Mouse (Mus musculus): ENCODE measurements at regions not wholly inside any gene's neighbourhood (a gene's known extent, or its start where the extent isn't known, plus 50 kb on each side); places are given as distances from the start of the nearest gene placed in this dataset.
"Not testable (repeated sequence)": the region's sequence is repeated elsewhere in the genome, so short reads cannot be mapped to it uniquely, and the experiment has no call there.

DNA sequence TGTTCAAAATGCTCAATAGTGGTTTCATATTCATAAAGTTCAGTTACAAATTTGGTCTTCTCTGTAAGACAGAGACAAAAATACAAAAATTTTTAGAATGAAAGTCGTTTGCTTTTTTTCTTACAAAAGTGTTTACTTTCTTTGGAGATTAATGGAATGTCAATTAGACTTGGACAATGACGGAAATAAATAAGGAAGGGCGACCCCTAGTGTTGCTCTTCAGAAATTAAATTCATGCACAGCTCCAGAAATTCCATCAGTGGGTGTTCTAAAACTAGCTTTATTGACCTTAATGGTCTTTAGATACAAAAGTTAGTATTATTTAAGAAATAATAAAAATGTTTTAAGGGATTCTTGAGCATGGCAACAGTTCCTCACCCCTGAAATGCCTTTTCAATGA is 141.8 kb upstream of the Lama2 start:
- intact Hi-C loops (cut with DNase I): loop anchor here (2.0 to 10.0 kb wide), 4 partner anchors 434 to 1083 kb away; no protein-coding TSS in a partner anchor
- peak in 1 of 2 experiments; percentile 8 for DNase-seq

DNA sequence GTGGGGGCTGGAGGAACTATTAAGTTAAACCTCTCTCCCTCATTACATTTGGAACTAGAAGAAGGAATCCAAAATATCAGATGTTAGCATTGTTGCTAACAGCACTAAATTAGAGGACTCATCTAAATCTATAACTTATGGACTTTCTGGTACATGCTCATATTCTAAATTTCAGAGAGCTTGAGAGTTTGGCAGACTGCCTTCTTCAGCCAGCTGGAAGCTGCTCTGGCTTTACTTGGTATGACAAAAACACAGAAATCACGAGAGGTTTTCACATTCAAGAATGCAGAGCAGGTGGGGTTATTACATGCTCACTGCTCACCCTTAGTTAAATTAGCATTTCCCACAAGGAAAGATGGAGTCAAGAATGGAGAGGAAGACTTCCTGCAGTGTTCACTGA is 182.8 kb upstream of the Lama2 start:
- intact Hi-C loops (cut with DNase I): no loop called here
- DNase-seq: no peak

DNA sequence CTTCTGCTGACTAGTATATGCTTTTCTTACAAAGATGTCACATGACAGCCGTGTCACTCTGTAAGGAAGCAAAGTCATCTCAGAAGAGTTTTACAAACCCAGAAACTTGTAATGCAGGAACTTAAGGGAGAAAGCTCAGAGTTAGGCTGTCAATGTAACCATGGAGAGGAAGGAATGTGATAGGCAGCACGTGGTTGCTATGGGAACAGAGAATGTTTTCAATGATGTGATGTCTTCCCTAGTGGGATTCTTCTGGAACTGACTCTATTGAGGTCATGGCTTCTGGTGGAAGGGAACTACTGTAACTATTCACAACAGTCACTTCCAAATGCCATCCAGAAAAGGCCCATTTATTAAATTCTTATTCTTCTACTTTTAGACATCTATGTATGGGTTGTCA is 190.0 kb upstream of the Lama2 start:
- intact Hi-C loops (cut with DNase I): no loop called here
- no peak for DNase-seq

DNA sequence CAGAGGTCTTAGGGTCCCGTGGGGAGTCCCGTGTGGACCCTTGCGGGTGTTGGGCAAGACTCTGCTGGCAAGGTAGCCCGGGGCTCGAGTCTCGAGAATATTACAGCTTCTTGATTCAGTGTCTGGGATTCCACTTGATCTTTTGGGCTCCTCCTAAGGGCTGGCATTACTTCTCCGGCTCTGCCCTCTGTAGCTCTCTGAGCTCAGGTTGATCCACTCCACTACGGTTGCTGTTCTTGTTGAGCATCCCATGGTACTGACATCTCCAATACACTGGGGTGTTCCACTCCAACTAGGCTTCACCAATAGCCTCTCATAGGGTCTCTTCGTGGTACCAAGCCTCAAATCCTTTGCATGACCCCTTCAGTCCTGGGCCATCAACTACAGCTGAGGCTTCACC is 206.1 kb upstream of the Lama2 start:
- intact Hi-C loops (cut with DNase I); DNase-seq: not testable (repeated sequence)

DNA sequence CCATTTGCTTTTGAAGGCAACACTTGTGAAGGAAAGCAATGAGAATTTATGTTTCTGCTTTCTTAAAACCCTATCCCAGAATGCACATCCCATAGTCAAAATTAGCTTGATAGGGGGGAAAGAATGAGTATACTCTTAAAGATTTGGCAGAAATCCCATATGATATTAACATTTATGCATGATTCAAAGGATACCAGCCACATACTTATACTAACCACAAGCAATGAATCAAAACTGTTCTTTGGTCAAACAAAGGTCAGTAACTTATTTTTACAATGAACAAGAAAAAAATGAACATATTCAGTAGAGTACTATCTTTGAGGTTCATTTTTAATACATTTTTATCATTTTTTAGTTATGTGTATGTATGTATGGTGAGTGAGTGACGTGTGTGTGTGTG is 208.8 kb upstream of the Lama2 start:
- intact Hi-C loops (cut with DNase I): no loop called here
- no peak for DNase-seq

DNA sequence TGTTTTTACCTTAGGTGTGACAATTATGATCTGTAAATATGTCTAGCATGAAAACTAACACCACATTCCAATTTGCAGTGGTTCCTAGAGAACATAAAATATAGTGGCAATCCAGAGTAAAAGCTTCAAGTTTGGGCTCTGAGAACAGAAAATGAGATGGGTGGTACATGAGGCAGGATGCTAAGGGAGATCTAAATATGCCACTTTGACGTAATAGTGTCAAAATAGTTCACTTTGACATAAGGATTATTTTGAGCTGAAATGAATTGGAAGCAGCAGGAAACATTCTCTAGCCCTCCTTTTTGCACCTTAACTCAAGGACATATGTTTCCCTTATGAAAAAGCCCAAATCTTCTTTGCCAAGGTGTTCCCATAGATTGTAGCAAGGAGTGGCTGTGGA is 219.1 kb upstream of the Lama2 start:
- intact Hi-C loops (cut with DNase I): no loop called here

DNA sequence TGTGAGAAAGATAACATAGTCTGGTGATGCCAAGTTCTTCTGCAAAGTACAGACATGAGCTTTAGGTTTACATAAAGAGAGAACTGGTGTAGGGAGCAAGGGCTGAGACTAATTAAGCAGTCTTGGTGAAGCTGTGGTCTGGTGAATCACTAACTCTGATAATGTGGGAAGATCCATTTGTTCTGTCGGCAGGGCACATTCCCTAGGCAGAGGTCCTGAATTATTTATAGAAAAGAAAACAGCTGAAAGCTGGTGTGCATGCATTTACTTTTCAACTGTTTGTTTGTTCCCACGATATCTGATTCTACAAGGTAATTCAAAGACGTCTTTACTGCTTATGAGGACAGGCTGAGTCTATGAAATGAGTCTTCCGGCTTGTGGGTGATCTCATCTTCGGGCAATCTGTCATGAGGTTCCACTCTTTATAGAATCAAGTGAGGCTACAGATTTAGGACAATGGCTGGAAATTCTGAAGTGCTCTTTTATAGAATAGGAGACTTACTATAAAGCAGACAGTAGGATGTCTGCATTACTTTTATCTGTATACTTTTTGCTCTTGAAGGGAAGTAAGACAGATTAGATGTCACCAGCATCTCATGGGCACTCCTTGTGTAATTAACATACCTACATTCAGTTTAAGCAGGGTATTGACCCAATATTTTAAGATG is 221.6 kb upstream of the Lama2 start:
- DNase-seq: no peak
- intact Hi-C loops (cut with DNase I): no loop called here

More for the DNA sequence above, 219.1 kb upstream of the Lama2 start:
- DNase-seq: no peak

DNA sequence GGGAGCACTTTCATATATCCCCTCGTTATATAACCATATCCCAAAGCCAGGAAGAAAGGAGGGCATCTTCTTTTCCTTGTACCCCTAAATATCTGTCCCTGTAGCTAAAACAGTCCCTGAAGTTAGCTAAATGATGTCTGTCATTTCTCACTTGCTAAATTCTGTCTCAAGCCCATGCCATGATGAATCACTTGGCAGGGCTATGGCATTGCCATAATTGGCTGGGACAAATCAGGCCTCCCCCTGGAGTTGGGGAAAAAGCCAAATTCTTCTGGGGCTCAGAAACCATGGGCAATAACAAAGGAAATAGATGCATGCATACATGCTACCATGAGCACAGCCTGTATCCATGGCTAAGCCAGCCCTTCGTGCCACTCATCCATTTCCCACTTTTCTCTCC is 223.5 kb upstream of the Lama2 start:
- DNase-seq: no peak
- intact Hi-C loops (cut with DNase I): no loop called here

DNA sequence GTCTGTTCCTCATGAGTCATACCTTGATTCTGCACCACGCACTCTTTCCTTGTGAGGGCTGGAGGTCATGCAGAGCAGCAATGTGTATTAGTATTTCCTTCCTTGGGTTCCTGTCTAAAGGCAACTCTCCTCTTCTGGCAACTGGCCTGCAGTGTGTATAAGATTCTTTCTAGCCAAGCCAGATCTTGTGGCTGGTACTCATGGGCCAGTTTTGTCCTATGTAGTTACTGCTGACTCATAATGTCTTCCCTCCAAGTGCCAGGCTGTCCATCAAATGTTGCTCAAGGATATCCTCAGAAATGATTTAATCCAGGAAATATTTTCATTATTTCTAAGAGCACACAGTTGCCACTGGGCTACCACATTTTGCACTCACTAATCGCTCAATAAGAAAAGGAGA is 211.0 kb upstream of the Ptprk start:
- intact Hi-C loops (cut with DNase I): no loop called here
- DNase-seq: no peak

DNA sequence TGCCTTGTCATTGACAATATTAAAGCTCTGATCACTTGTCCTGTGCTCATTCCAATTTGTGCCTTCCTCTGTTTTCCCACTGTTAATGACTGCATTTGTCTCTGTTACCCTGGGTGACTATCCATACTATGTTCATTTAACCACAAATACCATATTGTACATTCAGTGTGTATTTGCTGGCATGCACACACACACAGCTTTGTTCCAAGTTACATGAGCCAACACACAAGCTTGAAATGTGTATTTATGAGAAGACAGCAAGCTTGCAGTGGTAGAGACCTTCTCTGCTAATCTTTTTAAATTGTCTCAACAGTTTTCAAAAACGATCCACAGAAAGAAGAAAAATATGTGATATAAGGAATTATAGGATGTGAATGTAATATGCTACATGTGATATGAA is 193.8 kb upstream of the Ptprk start:
- DNase-seq: no peak
- intact Hi-C loops (cut with DNase I): no loop called here

DNA sequence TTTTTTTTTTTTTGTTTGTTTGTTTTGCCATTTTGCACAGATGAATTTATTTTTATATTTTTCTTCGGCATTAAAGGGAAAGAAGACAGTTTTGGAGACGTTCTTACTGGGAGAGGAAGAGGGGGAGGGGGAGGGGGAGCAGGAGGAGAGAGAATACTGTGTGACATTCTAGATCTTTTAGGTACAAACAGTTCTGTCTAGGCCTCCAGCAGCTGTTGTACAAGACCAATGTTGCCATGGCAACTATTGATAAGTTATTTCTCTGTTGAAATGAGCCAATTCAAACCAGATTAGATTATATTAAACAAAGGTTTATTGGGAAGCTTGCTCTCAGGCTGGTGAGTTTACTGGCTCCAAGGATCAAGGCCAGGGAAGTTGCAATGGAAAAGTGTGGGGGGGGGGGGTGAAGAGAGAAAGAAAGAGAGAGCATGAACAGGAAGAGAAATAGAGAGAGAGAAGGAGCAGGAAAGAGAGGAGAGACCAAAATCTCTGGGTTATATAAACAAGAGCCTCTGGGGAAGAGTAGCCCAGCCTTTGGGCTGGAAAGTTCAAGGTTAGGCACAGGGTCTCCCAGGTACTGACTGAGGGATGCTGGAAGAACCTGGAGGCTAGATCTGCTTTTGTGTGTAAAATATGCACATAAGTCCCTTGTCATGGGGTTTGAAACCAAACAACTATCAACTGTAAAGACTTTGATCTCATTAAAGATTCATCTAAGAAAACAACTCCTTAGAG is 182.7 kb upstream of the Ptprk start:
- no peak for DNase-seq
- intact Hi-C loops (cut with DNase I): no loop called here

DNA sequence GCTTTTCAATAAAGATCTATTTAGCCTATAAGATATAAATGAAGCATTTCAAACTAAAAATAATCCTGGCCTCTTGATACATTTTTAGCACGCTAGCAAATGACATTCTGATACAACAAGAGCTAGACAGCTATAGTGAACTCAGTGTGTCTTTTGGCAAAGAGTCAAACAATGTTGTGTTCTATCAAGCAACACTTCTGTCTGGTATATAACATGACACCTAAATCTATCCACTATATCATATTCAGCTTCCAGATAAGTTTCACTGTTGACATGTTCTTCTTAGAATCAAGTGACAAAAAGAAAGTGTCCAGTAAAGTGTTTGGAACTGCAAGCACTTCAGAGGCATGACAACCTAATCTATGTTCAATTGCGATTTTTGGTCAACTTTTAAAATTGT is 158.2 kb upstream of the Ptprk start:
- intact Hi-C loops (cut with DNase I): no loop called here

DNA sequence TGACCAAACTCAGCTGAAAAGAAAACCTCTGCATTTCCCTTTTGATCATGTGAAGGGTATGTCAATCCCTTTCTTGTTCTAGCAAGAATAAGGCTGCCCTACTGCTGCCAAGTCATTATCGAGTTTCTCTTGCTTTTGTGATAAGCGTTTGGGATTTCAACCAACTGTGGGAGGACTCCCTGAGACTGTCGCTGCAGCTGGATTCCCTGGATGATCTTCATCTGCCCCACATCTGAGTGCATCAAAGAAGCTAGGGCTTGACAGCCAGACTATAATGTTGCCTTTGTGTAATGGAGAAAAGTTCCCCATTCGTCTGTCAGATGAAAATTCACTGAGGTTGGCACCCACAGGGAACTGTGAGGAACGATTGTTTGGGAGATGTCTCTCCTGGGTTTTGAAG is 147.4 kb upstream of the Ptprk start:
- intact Hi-C loops (cut with DNase I): no loop called here
- no peak for DNase-seq

More for the DNA sequence above, 158.2 kb upstream of the Ptprk start:
- no peak for DNase-seq

DNA sequence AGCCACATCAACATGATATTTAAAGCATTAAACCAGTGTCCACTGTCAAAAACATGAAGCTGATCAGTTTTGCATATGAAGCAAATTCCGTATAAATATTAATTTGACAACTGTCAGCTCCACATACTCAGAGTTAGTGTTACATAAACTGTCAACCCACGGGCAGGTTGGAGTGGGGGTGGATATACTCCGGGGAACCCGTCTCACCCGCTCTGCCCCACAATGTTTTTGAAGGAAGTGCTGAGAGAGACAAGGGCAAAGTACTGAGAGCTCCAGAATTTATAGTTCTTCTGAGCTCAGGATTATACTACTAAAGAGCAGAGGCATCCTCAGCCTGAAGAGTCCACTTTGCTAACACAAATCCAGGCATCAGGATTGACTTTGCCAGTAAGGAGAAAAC is 132.5 kb upstream of the Ptprk start:
- intact Hi-C loops (cut with DNase I): no loop called here
- no peak for DNase-seq

DNA sequence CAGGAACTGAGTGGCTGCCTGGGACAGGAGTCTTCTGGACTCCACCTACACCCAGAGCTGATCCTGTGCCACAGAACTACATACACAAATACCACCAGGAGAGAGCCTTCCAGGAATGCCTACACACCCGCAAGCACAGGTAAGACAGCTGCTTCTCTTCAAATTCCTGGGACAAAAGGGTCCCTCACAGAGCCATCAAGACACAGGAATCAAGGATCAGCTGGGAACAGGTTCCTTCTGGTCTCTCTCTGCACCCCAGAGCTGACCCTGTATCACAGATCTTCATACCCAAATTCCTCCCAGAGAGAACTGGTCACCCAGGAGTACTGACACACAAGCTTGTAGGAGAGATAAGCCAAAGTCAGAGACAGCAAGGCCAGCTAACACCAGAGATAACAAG is 125.5 kb upstream of the Ptprk start:
- no peak for DNase-seq
- intact Hi-C loops (cut with DNase I): no loop called here

DNA sequence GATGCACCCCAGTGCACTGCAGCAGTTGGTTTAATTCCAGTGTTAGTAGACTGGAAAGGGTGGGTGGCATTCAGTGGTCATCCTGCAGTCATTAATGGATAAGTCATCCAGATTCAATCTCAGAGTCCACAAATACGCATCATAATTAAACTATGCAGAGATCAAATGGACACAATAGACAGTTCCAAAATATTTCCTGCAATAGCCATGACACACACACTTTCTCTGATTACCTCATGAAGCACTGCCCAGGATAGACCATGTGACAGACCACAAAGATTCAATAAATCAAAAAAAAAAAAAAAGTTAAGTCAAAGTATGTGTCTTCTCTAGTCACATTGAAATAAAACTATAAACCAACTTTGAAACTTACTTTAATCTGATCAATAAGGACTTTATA is 106.4 kb upstream of the Ptprk start:
- intact Hi-C loops (cut with DNase I): no loop called here
- no peak for DNase-seq

DNA sequence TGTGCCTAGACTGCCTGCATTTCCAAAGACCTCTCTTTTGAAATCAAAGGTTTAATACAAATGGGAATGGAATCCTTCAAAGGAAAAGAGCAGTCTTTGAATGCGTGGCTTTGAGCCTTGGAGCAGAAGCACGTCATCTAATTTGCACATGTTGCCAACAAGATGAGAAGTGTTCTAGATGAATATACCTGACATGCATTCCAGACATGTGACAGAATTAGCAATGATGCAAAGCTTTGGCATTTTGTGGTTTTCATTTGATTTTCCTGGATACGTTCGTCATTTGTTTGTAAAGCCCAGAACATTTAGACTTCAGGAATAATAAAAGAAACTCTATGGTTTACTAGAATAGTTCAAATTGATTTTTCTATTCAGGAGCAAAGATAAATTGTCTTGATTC is 90.6 kb upstream of the Ptprk start:
- intact Hi-C loops (cut with DNase I): loop anchor here (5.0 kb wide), 1 partner anchor 88 kb away; the partner anchor contains the start of gene Ptprk
- DNase-seq: no peak

DNA sequence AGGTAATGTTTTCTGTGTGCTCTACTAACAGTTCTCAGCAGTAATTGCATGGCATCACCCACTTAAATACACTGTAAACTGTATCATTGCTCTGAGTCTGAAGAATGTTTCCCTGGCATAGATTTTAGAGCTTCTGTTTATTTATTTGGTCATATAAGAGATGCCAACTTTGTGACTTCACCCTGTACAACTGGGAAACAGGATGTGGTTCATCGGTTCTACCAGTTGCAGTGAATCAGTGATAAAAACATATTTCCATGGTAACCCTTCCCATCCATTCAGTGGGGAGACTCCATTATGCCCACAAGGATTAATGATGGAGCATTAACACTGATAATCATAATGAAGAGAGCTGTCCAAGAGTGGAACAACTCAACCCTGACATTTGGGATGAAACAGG is 89.6 kb upstream of the Ptprk start:
- no peak for DNase-seq
- intact Hi-C loops (cut with DNase I): no loop called here

DNA sequence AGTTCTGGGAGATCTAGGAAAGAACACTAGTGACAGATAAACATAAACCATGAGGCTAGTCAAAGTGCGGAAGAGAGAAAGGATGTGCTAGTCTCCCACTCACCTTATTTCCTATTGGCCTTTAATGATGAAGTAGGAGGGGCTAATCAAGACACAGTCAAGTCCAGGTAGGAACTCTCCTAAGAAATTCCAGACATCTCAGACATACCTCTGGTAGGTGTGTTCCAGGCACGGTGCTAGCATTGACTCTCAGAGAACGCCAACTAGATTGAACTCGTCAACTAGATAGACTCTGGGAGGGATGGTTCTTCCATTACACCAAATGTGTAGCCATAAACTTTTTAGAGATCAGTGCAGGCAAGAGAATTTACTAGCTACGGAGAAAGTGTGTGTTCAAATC is 87.6 kb upstream of the Ptprk start:
- intact Hi-C loops (cut with DNase I): no loop called here
- no peak for DNase-seq

DNA sequence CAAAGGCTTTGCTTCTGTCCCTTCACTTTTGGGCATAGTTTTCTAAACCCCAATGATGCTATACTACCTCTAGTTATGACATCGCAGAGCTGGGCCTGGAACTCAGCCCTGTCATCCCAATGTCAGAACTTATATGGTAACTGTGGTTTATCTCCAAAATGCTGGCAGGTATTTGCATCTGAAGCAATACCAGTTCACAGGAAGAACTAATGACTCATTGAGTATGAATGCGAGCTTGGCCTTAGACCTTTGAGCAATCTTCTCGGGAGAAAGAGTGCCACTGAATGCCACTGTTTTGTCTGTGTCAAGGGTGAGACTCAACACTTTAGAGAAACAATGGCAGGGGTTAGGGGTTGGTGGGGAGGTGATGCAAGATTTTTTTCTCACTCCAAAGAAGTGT is 86.6 kb upstream of the Ptprk start:
- no peak for DNase-seq
- intact Hi-C loops (cut with DNase I): no loop called here

DNA sequence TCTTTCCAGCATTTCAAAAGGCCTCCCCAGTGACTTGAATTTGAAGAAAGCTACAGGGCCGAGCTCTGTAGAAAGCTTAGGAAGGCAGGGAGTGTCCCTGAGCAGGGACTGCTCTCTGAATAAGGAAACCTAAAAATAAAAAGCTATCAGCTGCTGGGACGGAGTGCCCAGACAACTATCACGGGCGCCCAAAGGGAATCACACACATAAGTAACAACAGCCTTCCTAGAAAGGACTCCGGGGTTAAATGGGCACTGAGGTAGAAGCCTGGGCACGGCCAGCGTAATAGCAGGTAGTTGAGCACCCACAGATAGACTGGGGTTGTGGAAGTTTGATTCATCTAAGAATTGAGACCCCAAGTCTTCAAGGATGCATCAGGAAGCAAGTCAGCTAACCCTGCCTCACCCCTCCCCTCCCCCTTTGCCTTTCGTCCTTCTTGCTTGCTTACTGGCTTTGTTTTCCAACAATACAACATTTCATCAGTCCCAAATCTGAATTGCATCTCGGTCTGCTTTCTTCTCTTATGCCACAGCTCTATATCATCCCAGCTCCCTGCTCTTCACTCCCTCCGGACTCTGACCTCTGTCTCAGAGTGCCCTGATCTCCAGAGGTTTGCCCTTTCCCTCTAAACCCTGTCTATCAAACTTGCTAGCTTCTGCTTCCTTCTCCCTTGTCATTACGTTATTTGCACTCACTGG is 84.1 kb upstream of the Ptprk start:
- DNase-seq: peak; percentile 3 to 15
- intact Hi-C loops (cut with DNase I): no loop called here

DNA sequence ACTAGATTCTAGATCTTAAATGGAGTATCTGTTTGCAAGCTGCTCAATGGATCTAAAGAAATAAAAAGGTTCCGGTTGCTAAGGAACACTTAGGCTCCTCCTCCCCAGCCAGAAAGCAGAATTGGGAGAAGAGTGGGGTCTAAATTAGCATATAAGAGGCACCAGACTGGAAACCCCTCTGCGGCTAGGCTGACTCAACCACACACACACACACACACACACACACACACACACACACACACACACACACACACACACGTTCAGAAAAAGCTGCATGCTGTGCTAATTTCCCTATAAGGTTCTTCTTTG is 83.6 kb upstream of the Ptprk start:
- DNase-seq: no peak
- intact Hi-C loops (cut with DNase I): no loop called here
